Mouse (Mus musculus) cortical plate, adult 2 months (tissue): ENCODE measurements at regions not wholly inside any gene's neighbourhood (a gene's known extent, or its start where the extent isn't known, plus 50 kb on each side); places are given as distances from the start of the nearest gene placed in this dataset.

Experiments
- H3K27ac ChIP-seq: fragments of 200-500 bp; 2 replicates; pipeline ENCODE4 v1.5.1; 2012; ENCODE audit warnings: low read length, control low read depth, inconsistent platforms; ENCODE audit not compliant: insufficient read depth
- H3K4me1 ChIP-seq: fragments of 200-500 bp; 2 replicates; pipeline ENCODE4 v1.6.1; 2011; ENCODE audit warnings: low read length; ENCODE audit not compliant: control insufficient read depth, insufficient read depth
- H3K4me3 ChIP-seq: fragments of 200-500 bp; 2 replicates; pipeline ENCODE4 v1.5.1; 2011; ENCODE audit warnings: mild to moderate bottlenecking, low read length, control low read depth; ENCODE audit not compliant: insufficient read depth
- CTCF ChIP-seq: fragments of 200-500 bp; IDR thresholded peaks from 2 replicates; pipeline ENCODE4 v1.5.1; 2011; ENCODE audit warnings: mild to moderate bottlenecking, control low read depth, low read length; ENCODE audit not compliant: insufficient read depth; ENCODE audit errors: extremely low read depth
- POLR2A ChIP-seq: fragments of 200-500 bp; IDR thresholded peaks from 2 replicates; pipeline ENCODE4 v1.6.1; 2011; ENCODE audit warnings: mild to moderate bottlenecking, low read length, control low read depth; ENCODE audit not compliant: insufficient read depth; ENCODE audit errors: extremely low read depth

DNA sequence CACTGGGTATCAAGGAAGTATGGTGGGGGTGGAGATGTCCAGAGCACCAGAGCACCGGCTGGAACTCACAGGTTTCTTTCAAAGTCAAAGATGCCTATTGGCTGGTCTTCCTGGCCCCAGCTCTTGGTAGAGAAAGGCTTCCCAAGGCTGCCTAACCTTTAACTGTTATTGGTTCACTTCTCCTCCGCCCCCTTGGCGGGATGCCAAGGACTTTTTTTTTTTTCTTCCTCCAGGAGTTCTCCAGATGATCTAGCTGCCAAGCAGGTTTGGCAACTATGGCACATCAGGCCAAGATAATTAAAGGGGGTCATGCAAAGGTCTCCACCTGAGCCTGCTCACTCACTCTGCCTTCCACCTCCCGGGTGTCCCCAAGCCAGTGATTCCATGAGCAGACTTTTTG is 67.5 kb downstream of the Sc5d start:
- Histone ChIP-seq H3K27ac (0 out of 2 replicates have a peak overlapping the region, but pooled peaks have one; percentile 29), H3K4me3 (no peak overlapping the region), H3K4me1 (no peaks in the 10 kb centered on the region; the same call in 1 of the 2 replicates)
- TF ChIP-seq POLR2A (no peak), CTCF (no peak)

DNA sequence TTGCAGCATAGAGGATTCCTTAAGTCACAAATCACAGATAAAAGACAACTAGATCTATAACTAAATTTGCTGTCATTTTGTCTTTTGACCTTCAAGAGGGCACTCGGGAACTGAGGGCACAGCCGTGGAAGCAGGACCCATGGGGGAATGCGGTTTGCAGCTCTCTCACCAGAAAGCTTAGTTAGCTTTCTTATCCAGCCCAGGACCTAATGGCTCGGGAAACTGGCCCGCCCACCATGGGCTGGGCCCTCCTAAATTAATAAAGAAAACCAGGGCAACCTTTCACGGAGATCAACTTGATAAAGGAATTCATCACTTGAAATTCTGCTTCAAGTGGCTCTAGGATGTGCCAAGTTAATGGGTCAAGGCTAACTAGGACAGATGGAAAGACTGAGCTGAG is 67.9 kb downstream of the Sc5d start:
- no peaks in the 10 kb centered on the region; the same call in 1 of the 2 replicates for H3K4me1 ChIP-seq
- 0 out of 2 replicates have a peak overlapping the region, but pooled peaks have one; percentile 29 for H3K27ac ChIP-seq
- H3K4me3 ChIP-seq = no peak overlapping the region
- no peak for TF ChIP-seq CTCF
- no peak for TF ChIP-seq POLR2A

DNA sequence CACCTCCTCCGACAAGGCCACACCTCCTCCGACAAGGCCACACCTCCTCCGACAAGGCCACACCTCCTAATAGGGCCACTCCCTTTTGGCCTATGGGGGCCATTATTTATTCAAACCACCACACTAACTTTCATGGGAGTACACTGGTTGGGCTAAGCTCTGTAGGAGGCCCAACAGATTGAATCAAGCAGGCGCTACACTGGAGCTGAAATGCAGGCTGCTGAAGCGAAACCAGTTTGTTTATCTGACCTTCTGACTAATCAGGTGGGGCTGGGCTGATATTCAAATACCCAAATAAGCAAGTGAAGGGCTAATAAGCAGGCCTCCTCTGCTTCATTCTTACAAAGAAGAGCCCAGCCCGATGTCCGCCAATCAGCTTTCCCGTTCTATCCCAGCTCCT is 68.4 kb downstream of the Sc5d start:
- H3K27ac ChIP-seq = no peak overlapping the region
- TF ChIP-seq CTCF (no peak), POLR2A (no peak)
- no peak overlapping the region for H3K4me3 ChIP-seq
- H3K4me1 ChIP-seq = no peaks in the 10 kb centered on the region; the same call in 1 of the 2 replicates

DNA sequence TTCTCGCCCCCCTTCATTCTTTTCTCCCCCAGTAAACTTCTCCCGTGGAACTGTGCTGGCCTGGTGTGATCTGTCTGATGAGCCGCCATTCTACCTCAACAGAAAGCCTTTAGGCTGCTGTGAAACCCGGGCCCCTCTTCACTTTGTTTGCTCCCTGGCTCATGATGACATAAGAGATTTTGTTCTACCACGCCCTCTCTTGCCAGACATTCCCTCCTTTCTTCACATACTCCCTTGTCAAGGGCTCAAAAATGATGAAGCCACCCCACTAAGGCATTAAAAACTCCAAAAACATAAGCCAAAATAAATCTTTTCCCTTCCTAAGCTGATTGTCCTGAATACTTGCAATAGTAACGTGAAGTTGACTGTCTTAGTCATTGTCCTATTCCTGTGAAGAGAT is 69.1 kb downstream of the Sc5d start:
- TF ChIP-seq POLR2A (no peak), CTCF (no peak)
- Histone ChIP-seq H3K4me1 (no peaks in the 10 kb centered on the region; the same call in 1 of the 2 replicates), H3K27ac (no peak overlapping the region), H3K4me3 (no peak overlapping the region)

DNA sequence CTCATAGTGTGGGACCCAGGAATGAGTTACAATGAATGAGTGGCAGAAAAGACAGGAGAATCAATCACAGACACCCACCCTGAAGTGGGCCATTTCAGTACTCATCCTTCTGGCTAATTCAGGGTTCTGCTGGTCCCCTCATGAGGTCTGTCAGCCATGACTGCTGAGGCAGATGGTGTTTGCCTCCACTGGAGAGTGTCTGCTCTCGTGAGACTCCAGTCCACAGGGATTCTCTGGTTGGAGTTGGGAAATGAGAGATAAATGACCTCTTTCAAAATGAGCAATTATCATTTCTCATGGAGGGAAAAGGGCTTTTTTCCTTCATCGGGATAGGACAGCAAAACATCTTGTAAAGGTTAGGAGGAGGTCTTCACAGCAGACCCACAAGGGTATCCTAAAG is 69.9 kb downstream of the Sc5d start:
- Histone ChIP-seq H3K4me1 (no peaks in the 10 kb centered on the region; the same call in 1 of the 2 replicates), H3K4me3 (no peak overlapping the region), H3K27ac (no peak overlapping the region)
- TF ChIP-seq CTCF = no peak
- TF ChIP-seq POLR2A = no peak

DNA sequence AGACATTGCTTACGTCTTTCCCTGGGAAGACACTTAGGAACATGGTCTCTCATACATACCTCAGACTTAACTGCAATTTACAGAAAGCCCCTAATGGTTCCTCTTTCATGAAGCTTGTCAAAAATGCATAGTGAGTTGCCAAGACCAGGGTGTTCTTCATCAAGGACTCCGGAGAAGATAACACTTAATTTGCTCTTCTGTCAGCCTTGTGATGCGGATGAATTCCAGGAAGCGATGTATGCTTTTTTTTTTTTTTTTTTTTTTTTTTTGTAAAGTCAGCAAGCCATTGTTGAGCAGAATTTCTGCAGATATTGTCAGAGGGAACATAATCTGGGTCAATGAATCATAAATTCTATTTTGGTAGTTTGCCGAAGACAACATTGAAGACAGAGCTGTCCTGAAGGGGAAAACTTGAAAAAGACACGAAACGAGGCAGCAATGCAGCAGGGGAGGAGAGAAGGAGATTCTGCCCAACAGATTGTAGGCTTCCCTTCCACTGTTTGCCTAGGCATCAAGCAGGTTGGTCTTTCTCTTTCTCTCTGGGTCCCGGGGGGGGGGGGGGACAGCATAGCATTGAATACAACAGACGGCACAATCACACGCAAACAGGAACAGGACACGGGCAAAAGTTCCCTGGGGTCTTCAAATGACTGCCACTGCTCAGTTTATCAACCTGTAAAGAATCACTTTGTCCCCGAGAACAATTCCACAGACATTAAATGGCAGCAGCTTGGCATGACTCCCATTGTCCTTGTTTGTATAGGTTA is 69.1 kb upstream of the Sorl1 start:
- no peak overlapping the region for H3K27ac ChIP-seq
- peaks cover 2% of the 10 kb centered on the region for H3K4me1 ChIP-seq
- H3K4me3 ChIP-seq = no peak overlapping the region
- no peak for TF ChIP-seq POLR2A

DNA sequence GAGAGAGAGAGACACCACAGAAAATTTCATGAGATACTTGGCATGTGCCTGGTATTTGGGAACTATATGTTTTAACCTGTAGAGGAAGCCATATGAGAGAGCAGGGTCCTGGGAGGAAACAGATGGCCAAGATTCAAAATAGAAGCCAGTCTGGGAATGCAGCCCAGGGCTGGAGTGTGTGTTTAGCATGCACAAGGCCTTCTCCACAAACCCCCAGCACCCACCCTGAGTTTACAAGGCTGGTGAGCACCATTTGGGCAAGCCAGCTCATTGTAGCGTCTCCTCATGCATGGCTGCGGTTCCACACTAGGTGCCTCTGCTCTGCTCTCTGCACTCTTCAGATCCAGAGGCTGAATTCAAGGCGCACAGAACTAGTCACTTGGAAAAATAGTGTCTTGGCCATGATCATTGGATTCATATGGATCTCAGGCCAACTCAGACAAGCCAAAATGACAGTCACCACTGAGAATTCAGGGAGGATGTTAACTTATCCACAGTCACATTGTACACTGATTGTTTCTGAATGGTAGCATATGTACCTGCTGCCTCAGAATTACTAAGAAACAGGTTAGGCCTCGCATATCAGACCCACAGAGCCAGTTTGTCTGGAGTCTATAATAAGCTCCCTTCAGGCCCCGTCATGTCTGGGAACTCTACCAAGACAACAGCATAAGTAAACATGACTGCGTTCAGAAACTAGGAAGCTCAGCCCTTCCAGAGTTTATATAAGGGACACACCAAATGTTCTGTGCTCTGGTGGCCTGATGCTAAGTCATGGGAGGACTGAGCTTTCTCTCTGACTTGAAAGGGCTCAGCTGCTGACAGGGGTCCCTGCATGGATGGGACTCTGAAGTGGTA is 63.5 kb upstream of the Sorl1 start:
- TF ChIP-seq POLR2A (no peak), CTCF (no peak)
- Histone ChIP-seq H3K27ac (peak overlapping the region; percentile 51), H3K4me3 (no peak overlapping the region), H3K4me1 (peaks cover 15% of the 10 kb centered on the region)

DNA sequence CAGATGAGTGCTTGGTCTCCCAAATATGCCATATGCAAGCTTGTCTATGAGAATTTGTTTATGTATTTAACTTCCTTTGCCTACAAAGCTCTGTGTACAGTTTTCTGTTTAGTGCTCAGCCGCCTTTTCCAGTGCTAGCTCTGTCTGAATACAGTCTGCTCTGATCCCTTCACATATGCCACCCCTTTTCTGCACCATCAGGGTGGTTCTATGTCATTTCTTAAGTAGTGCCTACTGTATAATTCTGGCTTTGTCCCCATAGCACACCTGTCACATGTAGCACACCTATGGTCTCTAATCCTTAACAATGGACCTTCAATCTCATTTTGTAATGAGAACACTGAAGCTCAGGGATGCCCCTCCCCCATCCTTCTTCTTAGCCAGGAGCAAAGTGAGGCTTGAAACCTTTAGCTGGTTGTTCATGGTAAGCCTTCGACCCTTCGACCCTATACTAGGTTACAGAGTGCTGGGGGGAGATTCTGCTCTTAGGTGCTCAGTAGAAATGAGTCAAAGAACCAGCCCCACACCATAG is 60.1 kb upstream of the Sorl1 start:
- Histone ChIP-seq H3K4me3 (no peak overlapping the region), H3K27ac (no peak overlapping the region), H3K4me1 (peaks cover 19% of the 10 kb centered on the region)
- TF ChIP-seq POLR2A (no peak), CTCF (no peak)

DNA sequence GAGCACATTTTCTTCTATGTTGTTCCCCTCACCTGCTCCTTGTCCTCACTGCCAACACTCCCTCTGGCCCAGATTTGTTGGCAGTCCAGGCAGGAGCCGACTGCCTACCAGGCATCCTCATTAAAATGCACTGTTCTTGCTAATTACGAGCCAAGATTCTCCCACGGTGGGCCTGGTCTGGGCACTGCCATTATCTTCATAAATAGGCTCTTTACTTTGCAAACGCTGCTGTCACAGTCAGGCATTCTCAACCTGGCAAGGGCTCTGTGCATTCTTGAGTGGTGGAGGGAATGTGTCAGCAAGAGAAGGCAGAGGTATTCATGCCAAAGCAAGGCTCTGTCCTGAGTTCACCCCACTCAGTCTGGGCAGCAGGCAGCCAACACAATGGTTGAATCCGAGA is 59.4 kb upstream of the Sorl1 start:
- TF ChIP-seq CTCF (no peak), POLR2A (no peak)
- H3K4me3 ChIP-seq = no peak overlapping the region
- no peak overlapping the region for H3K27ac ChIP-seq
- H3K4me1 ChIP-seq = peaks cover 17% of the 10 kb centered on the region
